Mouse (Mus musculus) hindlimb bud, embryonic 11.5 days (tissue): ENCODE measurements around the gene Catsperb.
"Not testable (repeated sequence)": the region's sequence is repeated elsewhere in the genome, so short reads cannot be mapped to it uniquely, and the experiment has no call there.

Source experiments
- DNase-seq: peaks from one replicate; pipeline ENCODE4 v3.0.0-alpha.2; 2012; ENCODE audit warnings: low read depth, low spot score; ENCODE audit errors: extremely low spot score

Gene Catsperb

GRCm38 (mm10) chr12:101404353-101404752 is at the start of gene Catsperb:
Gene Catsperb (plus strand): TSS chr12:101404653.
- DNase-seq: not testable (repeated sequence)

DNA sequence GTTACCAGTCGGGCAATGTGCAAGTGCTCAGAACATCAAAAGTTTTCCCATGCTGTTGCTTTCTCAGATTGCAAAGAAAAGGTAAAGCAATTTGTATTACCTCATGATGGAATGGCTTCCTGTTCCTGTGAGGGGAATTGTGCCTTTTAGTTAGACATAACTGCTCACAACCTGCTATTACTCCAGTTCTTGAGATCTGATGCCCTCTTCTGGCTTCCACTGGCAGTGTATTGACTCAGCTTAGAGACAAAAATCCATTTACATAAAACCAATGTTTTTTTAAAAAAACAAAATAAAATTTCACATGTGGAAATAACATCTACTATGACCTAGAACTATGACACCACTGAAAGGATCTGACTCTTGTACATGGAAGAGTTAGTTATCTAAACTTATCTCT is 43.0 kb upstream of the Catsperb start:
- not testable (repeated sequence) for DNase-seq

DNA sequence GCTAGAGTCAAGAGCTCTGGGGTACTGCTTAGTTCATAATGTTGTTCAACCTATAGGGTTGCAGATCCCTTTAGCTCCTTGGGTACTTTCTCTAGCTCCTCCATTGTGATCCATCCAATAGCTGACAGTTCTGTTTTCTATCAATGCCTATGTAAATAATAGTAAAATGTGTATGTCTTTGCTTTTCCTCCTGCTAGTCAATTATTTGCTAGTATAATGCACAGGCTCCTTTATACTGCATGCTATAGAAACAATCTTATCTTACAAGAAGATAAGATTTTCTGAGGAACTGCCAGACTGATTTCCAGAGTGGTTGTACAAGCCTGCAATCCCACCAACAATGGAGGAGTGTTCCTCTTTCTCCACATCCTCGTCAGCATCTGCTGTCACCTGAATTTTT is 23.0 kb upstream of the Catsperb start:
- not testable (repeated sequence) for DNase-seq

- DNase-seq: no peak
Measured at GRCm38 (mm10) chr12:101426131-101426530, 21.7 kb downstream of the Catsperb start.

GRCm38 (mm10) chr12:101462051-101462450 is 57.6 kb downstream of the Catsperb start:
- DNase-seq: no peak

GRCm38 (mm10) chr12:101483571-101483970 is 79.1 kb downstream of the Catsperb start:
- no peak for DNase-seq

GRCm38 (mm10) chr12:101511326-101511725 is 106.9 kb downstream of the Catsperb start:
- DNase-seq: not testable (repeated sequence)

- DNase-seq: not testable (repeated sequence)
Measured at GRCm38 (mm10) chr12:101606622-101607021, 202.2 kb downstream of the Catsperb start.

DNA sequence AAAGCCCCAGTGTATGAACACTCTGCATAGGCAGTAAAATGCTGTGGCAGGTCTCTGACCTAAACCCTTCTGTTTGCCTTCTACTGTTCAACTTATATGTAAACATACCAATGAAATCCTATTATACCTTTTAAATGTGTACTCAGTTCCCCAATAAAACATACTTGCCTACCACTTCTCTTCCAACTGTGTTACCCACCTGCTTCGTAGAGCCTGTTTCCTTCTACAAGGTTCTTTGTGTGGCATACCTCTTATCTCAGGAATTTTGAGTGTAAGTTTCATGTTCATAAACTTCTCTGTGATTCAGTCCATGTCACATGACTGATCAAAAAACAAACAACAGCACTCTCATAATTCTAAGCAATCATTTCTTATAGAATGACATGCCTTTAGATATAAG is 228.7 kb downstream of the Catsperb start:
- DNase-seq: no peak

- no peak for DNase-seq
Measured at GRCm38 (mm10) chr12:101667502-101667901, 263.0 kb downstream of the Catsperb start.
